Mouse (Mus musculus) ovary, postnatal 36 days (tissue): ENCODE results near the gene Sp2.
A peak's percentile ranks its signal among the peaks of the same experiment; 100 is the strongest.

ENCODE experiments used
- DNase-seq: peaks from one replicate; pipeline ENCODE4 v3.0.0; 2022; ENCODE audit warnings: low spot score, mixed read lengths

Sp2 gene

DNA sequence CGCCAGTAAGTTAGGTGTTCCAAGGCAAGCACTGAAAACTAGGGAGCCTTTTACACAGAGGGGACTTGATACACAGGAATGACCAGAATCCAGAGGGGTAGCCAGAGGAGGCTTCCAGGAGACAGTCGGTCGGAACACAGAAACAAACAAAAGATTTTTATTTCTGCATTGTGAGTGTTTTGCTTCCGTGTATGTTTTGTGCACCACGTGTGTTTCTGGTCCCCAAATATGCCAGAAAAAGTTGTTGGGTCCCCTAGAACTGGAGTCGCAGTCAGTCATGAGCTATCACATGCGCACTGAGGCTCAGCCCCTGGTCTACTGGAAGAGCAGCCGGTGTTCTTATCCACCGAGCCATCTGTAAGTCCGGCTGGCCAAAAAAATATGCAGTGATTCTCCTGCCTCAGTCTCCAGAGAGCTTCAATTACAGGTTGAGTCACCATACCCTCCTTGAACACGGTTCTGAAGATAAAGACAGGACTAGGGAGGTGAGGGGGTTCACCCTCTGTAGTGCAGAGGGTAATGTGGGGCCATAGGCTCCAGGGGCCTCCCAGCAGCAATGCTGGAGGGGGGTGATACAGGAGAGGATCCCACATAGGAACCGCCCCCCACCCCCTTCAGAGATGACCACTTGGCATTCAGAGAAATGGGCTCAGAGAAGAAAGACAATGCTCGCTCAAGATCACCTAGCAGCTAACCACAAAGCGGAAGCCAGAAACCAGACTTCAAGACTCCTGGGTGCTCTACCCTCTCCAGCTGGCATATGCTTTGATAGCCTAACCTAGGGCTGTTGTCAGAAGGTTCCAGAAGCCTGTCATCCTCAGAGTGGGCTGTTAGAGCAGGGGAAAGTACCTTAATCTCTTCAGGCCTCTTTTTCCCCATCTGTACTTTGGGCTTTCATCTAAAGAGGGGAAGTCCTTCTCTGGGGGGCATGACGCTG, 13.3 kb upstream of the Sp2 start:
- DNase-seq = no peak

DNA sequence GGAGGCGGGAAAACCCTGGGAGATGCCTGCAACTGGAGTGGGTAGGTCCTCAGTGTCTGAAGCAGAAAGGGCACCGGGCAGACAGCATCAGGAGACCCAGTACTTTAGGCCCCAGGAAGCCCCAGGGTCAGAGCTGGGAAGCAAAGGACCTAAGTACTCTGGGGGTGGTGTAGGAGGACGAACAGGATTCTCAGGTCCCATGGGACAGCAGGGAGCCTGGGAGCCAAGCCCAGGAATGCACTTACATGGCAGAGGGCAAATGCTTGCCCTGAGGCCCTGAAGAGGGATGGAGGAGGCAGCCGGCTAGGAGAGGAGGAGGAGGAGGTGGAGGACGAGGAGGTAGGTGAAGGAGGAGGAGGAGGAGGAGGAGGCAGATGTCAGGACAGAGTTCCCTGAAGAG, 12.3 kb upstream of the Sp2 start:
- no peak for DNase-seq

DNA sequence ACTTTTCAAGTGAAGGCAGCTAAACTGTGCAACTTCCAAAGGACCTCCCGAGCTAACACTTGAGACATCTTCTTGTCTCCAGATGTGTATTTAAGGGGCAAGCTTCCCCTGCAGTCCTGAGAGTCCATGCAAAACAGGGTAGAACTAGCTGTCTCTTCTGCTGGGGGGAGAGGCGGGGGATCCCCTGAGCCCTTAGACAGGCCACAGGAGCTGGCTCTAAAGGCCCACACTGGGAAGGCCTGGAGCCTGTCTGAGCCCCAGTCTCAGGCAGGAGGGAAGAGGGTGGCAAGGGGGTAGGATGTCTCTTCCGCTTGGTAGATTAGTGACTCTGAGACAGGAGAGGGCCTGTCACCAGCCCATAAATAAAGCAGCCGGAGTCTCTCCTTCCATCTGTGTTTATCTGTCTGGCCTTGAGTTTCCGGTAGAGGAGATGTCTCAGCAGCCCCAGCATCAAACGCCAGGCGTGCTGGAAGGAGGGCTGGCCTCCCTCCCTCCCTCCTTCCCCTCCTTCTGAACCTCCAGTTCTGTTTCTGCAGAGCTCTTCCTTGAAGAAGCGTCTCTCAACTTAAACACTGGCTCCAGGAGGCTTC, 10.1 kb upstream of the Sp2 start:
- no peak for DNase-seq

DNA sequence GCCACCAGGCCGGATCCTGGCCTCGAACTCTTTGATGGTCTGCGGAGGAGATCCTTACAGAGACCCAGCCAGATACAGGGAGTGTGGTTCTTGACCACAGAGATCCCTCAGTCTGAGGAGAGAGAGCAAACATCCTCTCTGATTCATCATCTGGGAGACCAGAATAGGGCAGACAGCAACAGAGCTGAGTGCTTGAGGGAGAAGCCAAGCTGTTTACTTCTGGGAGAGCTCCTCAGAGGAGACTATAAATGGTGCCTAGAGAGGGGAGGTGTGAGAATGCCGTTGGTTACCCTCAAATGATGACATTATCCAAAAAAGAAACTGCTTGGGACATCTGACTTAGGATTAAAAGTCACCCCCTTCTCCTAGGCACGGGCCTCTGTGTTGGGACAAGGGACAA, 8.7 kb upstream of the Sp2 start:
- no peak for DNase-seq

DNA sequence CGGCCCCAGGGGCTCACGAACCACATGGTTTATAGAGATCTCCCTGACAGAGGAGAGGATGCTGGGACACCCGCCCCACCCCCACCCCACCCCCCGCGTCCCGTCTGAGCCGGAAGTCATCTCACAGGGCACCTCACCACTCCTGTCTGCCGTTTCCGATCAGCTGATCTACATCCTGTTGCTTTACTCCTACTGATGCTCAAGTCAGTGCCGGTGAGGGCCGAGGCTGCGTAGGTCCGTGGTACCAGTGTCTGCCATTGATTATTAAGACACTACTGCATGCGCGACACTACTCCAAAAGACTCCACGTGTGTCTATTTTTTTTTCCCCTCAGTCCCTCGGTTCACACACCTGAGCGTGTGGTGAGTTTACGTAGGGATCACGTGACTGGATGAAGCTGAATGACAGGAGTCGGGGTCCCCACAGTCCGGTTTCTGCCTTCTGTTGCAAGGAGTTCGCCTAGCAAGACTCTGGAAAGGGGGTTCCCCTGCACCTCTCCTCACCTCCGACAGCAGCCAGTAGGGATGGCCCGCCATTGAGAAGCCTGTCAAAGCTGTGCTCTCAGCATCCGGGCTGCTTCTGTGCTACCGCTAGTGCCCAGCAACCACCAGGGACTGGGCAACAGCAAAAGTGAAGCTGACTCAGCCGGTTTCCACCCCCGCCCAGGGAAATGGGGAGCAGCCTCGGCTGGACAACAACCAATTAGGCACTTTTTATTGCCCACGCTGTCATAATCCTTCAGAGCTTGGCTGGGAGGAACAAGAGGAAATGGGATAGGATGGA, 5.3 kb upstream of the Sp2 start:
- DNase-seq = no peak

DNA sequence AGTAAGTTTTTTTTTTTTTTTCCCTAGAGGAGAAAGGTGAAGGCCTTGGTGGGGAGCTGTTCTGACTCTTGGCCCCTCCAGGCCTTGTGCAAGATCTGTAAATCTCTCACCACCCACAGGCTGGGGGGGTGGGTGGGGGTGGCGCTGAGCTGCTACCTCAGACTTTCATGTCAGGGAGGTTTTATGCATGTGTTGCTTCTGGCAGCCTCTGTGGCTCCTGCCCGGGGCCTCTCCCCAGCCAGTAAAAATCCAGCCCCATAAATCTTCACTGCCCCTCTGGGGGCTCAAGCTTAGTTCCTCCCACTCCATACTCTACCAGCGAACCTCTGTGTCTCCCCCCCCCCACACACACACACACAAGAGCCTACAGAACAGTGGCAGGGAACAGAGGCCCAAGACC, 3.7 kb upstream of the Sp2 start:
- no peak for DNase-seq

DNA sequence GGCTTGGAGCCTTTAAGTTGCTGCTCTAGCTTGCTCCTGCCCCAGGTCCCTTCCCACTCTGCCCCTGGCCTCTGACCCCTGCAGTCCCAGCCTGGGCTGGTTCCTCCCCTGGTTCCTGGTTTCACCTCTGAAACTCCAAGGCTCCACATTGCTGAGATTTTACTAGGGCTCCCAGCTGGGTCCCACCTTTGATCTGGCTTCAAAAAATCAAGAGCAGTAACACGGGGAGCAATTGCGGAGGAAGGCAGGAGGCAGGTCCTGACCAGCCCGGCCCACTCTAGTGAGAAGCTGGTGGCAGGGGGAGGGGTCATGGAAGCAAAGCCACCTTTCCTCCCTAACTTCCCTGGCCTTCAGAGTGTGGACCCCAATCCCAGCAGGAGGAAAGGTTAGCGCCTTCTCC, 2.1 kb upstream of the Sp2 start:
- no peak for DNase-seq

DNA sequence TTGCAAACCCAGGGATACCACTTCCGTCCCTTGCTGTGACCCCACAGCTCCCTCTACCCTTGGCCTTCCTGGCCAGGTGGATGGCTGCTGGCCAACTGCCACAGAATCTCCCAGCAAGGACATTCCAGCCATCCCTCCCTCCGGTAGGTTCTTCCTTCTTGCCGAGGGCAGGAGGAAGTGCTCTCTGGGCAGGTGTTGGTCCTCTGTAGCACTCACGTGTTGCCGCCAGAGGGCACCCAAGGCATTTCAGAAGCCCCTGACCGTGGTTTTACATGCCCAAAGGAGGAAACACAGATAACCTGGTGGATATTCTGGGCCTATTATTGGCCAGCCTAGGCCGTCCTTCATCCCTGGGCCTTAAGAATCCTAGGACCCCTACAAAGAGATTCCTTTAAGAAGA, 404 bp downstream of the Sp2 start:
- peak; percentile 79 for DNase-seq

DNA sequence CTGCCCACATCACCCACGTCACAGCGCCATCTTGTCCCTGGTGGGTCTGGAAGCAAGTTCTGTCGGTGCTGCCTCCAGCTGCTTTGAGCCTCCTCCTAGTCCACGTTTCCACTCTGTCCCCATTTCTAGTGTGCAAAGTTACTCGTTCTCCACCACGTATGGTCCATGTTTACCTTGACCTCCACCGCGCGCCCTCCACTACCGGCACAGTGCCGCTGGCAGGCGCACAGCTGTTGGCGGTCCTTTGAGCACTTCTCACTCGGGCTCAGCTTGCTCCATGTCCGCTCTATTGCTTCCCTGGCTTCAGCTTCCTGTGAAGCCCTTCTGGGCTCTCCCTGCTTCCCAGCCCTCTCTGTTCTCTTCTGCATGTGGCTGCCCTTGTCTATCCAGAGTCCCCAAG, 1.3 kb downstream of the Sp2 start:
- no peak for DNase-seq

DNA sequence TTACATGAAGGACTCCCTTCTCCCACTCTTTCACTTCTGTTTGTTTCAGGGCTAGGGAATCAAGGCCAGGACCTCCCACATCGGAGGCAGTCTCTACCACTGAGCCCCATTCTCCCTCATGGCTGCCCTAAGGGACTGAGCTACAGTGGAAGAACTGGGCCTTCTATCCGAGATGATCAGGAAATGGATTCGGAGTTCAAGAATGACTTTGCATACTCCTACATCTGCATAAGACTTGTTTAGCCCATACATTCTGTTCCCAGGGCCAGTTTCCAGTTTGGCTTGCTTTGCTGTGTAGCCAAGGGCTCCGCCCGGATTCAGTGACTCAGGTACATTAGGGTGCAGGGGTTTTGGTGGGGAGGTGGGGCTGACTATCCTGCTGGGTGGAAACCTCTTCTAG, 2.7 kb downstream of the Sp2 start:
- DNase-seq = no peak

DNA sequence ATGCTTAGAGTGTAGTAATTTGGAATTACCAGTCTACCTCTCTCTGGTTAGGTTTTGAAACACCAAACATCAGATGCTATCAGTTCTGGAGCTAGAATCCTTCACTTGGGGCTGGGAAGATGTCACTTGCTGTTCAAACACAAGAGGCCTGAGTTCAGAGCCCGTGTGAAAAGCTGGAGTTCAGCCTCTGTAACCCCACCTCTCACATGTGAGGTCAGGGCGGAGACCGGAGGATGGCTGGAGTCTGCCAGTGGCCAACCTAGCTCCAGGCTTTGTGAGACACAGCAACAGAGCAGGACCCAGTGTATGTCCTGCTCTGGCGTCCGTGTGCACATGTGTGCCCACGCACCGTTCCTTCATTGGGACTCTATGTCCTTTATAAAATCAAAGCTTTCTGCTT, 3.4 kb downstream of the Sp2 start:
- DNase-seq = no peak

DNA sequence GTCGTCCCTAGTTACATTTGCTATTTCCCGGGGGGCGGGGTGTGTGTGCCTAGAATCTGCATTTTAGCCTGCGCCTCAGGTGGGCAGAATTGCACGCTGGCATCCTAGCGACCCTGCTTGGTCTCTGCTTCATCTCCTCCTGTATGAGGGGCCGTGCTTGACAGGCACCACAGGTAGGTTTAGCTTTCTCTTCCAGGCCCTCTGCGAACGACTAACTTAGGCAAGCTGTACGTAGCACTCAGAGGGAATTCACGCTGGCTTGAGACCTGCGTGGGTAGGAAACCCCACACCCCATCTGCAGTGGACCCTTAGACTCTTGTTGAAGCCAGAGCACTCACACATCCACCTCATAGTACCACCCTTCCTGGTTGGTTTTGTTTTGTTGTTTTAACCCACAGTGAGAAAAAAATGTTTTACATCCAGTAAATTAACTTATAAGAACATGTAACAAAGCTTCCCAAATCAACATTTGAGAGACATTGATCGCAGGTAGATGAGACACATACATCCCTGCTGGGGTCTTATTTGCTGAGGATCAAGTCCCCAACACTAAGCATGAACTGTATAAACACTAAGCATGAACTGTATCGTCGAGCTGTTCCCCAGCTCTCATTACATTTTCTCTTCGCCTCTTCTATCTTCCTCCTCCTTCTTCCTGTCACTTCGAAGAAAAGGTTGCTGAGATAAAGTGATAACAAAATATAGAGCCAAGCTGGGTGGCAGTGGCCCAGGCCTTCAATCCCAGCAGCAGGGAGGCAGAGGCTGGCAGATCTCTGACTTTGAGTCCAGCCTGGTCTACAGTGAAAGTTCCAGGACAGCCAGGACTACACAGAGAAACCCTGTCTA, 4.1 kb downstream of the Sp2 start:
- DNase-seq = no peak

DNA sequence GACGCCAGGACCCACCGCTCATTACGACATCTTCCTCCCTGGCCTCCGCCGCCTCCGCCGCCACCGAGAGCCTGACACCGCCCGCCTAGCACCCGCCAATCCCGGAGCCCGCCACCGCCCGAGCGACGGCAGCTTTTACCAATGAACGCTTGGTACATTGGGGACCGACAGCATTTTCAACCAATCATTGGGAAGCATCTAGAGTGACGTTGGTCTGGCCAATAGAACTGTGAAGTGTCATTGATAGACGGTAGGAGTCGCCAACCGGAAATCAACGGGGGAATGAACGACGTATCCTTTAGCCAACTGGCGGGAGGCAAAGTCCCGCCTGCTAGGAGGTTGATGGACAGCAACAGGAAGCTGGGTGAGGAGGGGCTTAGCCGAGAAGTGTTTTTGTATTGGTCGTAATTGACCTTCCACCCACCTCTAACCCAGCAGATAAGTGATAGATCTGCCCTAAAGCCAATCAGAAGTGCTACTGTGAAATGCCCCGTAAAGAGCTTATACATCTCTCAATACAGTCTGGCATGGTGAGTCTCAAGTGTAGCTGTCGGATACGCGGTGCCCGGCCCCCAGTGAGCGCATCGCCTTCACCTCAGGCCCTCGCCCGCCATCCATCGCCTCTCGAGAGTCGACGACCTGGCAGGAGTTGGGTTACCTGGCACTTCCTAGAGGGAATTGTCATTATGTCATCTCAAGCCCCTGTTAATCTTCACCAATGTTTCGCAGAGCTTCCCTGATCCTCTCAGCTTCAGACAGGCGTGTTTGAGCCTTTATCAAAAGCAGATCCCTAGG, 5.0 kb downstream of the Sp2 start:
- DNase-seq = peak; percentile 98

DNA sequence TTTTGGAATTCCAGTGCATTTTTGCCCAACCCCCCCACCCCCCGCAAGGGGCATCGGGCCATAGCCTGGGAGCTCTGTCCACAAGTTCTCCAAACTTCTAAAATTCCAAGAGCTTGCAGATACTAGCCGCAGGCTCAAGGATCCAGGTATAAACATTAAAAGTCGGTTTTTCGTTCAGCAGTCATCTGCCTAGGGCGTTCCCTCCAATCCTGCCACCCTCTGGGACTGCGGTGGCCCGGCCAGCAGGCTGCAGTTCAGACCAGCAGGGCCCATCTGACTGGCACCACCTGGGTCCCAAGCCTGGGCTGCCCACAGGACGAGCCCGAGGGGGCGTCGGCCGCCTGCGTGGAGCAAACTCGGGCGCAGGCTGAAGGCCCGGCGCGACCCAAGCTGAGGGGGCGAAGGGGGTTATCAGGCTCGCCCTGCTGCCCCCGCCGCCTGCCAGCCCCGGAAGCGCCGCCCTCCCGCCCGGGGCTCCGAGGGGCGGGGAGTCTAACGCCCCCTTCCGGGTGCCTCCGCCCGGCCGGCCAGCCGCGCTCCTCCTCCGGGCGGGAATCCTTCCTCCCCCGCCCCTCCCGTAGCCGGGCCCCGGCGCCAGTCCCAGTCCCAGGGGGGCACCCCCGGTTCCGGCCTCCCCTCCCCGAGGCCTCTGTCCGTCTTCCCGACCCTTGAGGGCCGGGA, 5.7 kb downstream of the Sp2 start:
- DNase-seq = peak; percentile 92

DNA sequence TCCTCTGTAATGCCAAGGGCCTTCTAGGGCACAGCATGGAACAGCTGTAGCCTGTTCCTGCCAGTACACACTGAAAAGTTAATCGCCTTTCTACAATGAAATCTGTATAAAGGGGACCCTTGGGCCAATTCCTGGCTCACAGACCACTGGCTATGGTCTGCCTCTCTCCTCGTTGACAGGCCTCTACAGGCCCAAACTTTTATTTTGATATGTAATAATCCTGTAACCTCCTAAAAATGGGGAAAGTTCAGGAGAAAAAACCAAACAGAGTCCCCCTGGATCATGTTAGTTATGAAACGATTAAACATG, 6.4 kb downstream of the Sp2 start:
- no peak for DNase-seq

DNA sequence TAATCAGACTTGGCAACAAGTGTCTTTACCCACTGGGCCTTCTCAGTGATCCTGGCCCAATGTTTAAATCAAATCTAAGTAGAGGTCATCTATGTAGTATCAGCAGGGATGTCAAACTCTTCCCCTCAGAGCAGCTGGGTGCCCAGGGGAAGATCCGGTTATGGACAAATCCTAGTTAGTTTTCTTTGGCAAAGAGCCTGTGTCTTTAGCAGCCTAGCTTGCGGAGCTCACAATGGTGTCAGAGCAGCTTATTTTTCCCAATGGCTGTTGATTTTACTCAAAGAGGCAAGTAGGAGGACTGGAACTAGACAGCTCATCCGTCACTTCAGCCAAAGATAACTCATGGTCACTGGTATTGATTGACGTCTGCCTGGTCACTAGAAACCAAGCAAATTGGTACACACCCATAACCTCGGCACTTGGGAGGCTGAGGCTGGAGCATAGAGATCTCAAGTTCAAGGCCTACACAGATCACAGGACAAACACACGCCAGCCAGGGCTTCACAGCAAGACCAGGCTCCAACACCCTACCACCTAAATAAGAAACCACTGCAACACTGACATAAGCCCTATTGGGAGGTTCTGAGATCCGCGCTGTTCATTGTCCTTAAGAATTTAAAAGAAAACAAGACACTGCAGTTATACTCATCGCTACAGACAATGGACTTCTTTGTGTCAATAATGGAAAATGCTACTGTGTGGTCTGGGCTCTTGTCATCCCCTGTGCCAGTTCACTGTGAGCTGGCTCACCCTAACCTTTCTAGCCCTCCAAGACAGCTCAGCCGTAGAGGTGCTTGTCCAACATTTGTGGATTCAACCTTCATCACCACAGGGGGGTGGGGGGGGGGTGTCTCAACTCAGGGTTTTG, 7.0 kb downstream of the Sp2 start:
- DNase-seq = no peak

DNA sequence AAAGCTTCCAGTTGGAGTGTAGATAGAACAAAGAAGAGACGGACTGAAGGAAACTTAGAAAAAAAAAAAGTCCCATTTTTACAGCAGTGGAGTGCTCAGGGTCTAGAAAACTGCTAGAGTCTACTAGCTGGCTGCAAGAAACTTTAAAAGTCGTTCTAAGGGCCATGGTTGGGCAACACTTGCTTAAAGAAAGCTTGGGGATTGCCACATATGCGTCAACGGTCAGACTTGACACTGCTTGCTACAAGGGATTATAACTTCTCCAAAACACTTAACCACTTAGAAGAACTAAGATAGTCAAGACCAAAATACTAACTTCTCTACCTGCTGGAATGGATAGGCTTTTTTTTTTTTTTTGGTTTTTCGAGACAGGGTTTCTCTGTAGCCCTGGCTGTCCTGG, 7.9 kb downstream of the Sp2 start:
- DNase-seq = no peak

DNA sequence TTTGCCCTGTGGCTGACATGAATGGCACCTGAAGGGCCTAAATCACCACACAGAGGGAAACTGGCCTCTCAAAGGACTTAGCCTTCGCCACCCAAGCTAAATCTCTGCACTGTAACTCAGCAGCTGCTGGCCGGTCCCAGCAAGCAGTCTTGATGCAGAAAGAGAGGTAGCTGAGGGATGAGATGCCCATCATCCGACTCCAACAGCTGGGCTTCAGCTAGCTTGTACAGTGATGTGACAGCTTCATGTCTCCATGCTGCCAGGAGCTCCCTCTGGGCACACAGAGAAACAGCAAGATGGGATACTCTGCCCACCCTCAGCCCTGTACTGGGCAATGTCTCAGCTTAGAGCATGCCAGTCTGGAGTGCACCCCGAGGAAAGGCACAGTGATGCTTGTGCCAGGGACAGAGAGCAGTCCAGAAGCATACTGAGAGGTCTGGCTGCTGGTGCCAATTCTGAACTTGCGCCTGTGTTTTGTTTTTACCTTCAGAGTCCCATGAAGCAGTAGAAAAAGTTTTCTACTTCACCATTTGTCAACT, 9.3 kb downstream of the Sp2 start:
- no peak for DNase-seq

DNA sequence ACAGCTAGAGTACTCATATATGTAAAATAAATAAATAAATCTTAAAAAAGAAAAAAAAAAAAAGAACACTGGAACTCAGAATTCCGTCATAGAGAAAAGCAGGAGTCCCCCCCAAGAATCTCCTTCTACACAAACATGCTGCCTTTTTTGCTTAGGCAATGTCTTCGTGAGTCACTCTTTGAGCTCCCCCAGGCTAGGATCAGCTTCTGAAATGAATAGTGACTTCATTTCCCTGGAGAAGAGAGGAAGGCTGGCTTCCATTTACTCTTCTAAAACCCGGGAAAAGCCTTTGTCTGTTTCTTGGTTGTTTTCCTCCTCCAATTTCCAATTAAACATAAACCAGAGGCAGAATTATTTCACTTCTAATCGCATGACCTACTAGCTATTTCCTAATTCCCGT, 9.9 kb downstream of the Sp2 start:
- no peak for DNase-seq

DNA sequence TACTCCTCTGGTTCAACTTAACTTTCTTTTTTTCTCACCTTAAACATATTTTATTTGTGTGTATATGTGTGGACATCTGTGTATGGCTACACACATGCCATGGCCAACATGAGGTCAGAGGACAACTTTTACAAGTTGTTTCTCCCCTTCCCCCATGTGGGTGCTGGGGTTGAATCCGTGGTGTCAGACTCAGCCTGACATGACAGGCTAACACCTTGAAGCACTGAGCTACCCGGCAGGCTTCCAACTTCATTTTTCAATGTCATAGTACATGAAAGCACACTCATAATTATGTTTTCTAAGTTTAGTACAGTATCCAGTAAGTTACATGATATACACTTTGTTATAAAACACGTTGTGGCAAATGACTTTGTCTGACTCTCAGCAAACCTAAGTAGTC, 12.4 kb downstream of the Sp2 start:
- no peak for DNase-seq
